Mouse (Mus musculus) forebrain, embryonic 15.5 days (tissue): Measurements from ENCODE around the gene Yipf2. TPM values are rescaled to one million over a fixed set of nuclear protein-coding genes. Genes with fewer than 3 reads are reported as not detected.
A peak's percentile ranks its signal among the peaks of the same experiment; 100 is the strongest.

ENCODE experiments used
- ATAC-seq: fragments of 200-750 bp; cut with Nextera tagmentation; replicated peaks from 2 replicates; pipeline ENCODE4 v1.8.0; 2017; ENCODE audit warnings: mild to moderate bottlenecking, moderate TSS enrichment, moderate library complexity
- H3K27ac ChIP-seq: fragments of 300-500 bp; sonication (generic); replicated peaks from 2 replicates; pipeline ENCODE4 v1.5.1; 2015; ENCODE audit warnings: mild to moderate bottlenecking, inconsistent platforms
- H3K27me3 ChIP-seq: fragments of 300-500 bp; sonication (generic); 2 replicates; pipeline ENCODE4 v1.6.1; 2015; ENCODE audit warnings: inconsistent platforms
- H3K36me3 ChIP-seq: fragments of 300-500 bp; sonication (generic); 2 replicates; pipeline ENCODE4 v1.6.1; 2015; ENCODE audit warnings: mild to moderate bottlenecking, inconsistent platforms
- H3K4me1 ChIP-seq: fragments of 300-500 bp; sonication (generic); 2 replicates; pipeline ENCODE4 v1.6.1; 2015; ENCODE audit warnings: inconsistent platforms
- H3K4me2 ChIP-seq: fragments of 300-500 bp; sonication (generic); replicated peaks from 2 replicates; pipeline ENCODE4 v1.6.1; 2015; ENCODE audit warnings: mild to moderate bottlenecking, inconsistent platforms
- H3K4me3 ChIP-seq: fragments of 300-500 bp; sonication (generic); 2 replicates; pipeline ENCODE4 v1.5.1; 2015; ENCODE audit warnings: mild to moderate bottlenecking, inconsistent platforms
- H3K9ac ChIP-seq: fragments of 300-500 bp; sonication (generic); replicated peaks from 2 replicates; pipeline ENCODE4 v1.6.1; 2015; ENCODE audit warnings: mild to moderate bottlenecking, inconsistent platforms
- H3K9me3 ChIP-seq: fragments of 300-500 bp; sonication (generic); 2 replicates; pipeline ENCODE4 v1.6.1; 2016; ENCODE audit warnings: inconsistent platforms
- WGBS: fragments of 180-500 bp; shearing (Covaris S2); methylation state at CpG from one replicate; pipeline ENCODE4 v1.1.7; 2015; ENCODE audit warnings: mixed read lengths; 5-methylcytosine and 5-hydroxymethylcytosine counted together
- polyA plus RNA-seq: library from polyadenylated mRNA; unstranded; fragments of >200 nt; fragmentation: Nextera tagmentation; extraction: Ambion mirVana; gene quantifications from 2 replicates; pipeline ENCODE4 v1.2.1, GENCODE M21; 2015

The Yipf2 gene
- polyA plus RNA-seq, 1 experiment from 2014 or later, result 23.7 TPM

DNA sequence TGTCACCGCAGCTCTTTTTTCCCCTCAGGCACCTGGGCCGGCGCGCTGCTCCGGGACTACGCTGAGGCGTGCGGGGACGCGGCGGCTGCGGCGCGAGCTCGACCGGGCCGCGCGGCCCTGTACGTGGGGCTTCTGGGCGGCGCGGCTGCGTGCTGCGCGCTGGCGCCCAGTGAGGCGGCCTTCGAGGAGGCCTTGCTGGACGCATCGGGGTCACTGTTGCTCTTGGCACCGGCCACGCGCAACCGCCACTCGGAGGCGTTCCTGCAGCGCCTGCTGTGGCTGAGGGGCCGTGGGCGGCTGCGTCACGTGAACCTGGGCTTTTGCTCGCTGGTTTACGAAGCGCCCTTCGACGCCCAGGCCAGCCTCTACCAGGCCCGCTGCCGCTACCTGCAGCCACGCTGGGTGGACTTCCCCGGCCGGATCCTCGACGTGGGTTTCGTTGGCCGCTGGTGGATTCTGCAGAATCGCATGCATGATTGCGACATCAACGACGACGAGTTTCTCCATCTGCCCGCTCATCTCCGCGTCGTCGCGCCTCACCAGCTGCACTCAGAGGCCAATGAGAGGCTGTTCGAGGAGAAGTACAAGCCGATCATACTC lies 594 bp upstream of the Yipf2 start:
- Histone ChIP-seq H3K4me2 (peak overlapping the region; percentile 87), H3K4me3 (peak overlapping the region; percentile 100), H3K36me3 (peaks cover 38% of the 10 kb centered on the region), H3K27me3 (no peaks in the 10 kb centered on the region), H3K27ac (peak overlapping the region; percentile 92), H3K4me1 (peaks cover 32% of the 10 kb centered on the region), H3K9ac (peak overlapping the region; percentile 89), H3K9me3 (no peaks in the 10 kb centered on the region)
- WGBS, result 1% methylated on average over 54 of the region's 69 CpGs
- ATAC-seq, result peak; percentile 62

DNA sequence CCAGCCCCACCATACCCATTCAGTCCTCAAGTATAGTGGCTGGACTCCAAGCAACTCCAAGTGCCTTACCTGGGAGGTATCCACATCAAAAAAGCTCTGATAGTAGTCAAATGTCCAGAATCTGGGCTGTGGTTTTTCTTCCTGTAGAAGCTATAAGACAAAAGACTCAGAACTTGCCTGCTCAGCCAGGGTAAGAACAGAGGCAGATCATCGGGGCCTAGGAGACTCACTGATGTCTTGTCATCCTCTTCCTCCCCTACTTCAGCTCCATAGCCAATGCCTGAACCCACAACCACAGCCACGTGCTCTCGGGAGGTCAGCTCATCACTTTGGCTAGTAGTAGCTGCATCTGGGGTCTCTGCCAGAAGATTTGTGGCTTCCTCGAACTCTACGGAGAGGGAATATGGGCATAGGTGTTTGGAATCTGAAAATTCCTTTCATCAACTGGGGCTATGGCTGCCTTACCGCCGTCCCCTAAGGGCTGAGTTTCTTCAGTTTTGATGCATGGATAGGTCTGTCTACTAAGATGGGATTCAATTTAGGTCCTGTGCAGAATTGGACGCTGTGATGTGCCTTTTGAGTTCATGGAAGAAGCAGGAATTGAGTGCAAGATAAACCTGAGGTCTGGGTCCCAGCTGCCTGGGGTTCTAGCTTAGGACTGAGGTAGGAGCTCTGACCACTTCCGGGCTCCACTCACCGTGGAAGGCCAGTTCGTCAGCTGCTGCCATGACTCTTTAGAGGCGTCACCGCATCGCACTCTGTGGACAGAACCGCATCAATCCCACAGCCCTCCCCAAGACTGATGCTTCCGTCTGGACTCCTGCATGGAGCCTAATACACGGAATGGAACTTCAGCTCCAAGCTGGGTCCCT lies 561 bp downstream of the Yipf2 start:
- Histone ChIP-seq H3K36me3 (peaks cover 49% of the 10 kb centered on the region), H3K9ac (peak overlapping the region; percentile 61), H3K4me2 (peak overlapping the region; percentile 87), H3K4me3 (peak overlapping the region; percentile 100), H3K27me3 (no peaks in the 10 kb centered on the region), H3K9me3 (no peaks in the 10 kb centered on the region), H3K27ac (peak overlapping the region; percentile 67), H3K4me1 (peaks cover 32% of the 10 kb centered on the region)
- ATAC-seq, result peak; percentile 0; the same call in 1 of the 2 replicates
- 21% methylated on average over 17 of the region's 17 CpGs for WGBS

GRCm38 (mm10) chr9:21591127-21591830 lies 1.3 kb downstream of the Yipf2 start:
- Histone ChIP-seq H3K27me3 (no peaks in the 10 kb centered on the region), H3K4me2 (0 out of 2 replicates have a peak overlapping the region, but pooled peaks have one; percentile 87), H3K9me3 (no peaks in the 10 kb centered on the region), H3K9ac (no peak overlapping the region), H3K4me1 (peaks cover 32% of the 10 kb centered on the region), H3K27ac (no peak overlapping the region), H3K36me3 (peaks cover 54% of the 10 kb centered on the region), H3K4me3 (peak overlapping the region; percentile 100; the same call in 1 of the 2 replicates)
- no peak for ATAC-seq
- WGBS, result 81% methylated on average over 6 of the region's 6 CpGs

DNA sequence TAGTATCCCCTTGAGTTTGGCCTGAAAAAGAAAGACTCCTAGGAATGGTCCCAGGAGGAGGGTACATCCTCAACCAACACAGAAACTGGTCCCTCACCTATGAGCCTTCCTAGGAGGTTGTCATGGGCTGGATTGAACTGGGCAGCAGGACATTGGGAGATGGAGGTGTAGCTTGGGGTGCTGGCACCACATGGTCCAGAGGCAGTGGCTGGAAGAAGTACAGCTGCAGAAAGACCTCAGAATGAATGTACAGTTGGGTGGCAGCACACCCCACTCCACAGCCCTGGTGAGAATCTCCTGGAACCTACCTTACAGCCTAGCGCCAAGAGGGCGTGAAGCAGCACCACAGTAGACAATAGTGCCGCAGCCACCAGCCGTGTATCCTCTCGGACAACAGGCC lies 3.1 kb downstream of the Yipf2 start:
- no peaks in the 10 kb centered on the region for H3K9me3 ChIP-seq
- peaks cover 57% of the 10 kb centered on the region for H3K36me3 ChIP-seq
- H3K4me2 ChIP-seq, result no peak overlapping the region
- no peak for ATAC-seq
- H3K4me3 ChIP-seq, result no peak overlapping the region
- no peaks in the 10 kb centered on the region for H3K27me3 ChIP-seq
- H3K27ac ChIP-seq, result no peak overlapping the region
- peaks cover 23% of the 10 kb centered on the region for H3K4me1 ChIP-seq
- no peak overlapping the region for H3K9ac ChIP-seq
- WGBS, result 82% methylated on average over 5 of the region's 5 CpGs

GRCm38 (mm10) chr9:21588350-21588749 lies 4.3 kb downstream of the Yipf2 start:
- Histone ChIP-seq H3K4me2 (no peak overlapping the region), H3K36me3 (peaks cover 68% of the 10 kb centered on the region), H3K9ac (no peak overlapping the region), H3K27me3 (no peaks in the 10 kb centered on the region), H3K9me3 (no peaks in the 10 kb centered on the region), H3K27ac (no peak overlapping the region), H3K4me3 (no peak overlapping the region), H3K4me1 (peaks cover 12% of the 10 kb centered on the region)
- ATAC-seq, result no peak
- WGBS, result 90% methylated on average over 8 of the region's 8 CpGs

GRCm38 (mm10) chr9:21587678-21588349 lies 4.8 kb downstream of the Yipf2 start:
- H3K9me3 ChIP-seq, result no peaks in the 10 kb centered on the region
- H3K4me2 ChIP-seq, result no peak overlapping the region
- no peak overlapping the region for H3K9ac ChIP-seq
- no peak overlapping the region for H3K27ac ChIP-seq
- no peak for ATAC-seq
- H3K4me1 ChIP-seq, result peaks cover 10% of the 10 kb centered on the region
- H3K4me3 ChIP-seq, result no peak overlapping the region
- H3K27me3 ChIP-seq, result no peaks in the 10 kb centered on the region
- H3K36me3 ChIP-seq, result peaks cover 74% of the 10 kb centered on the region
- 87% methylated on average over 23 of the region's 23 CpGs for WGBS

DNA sequence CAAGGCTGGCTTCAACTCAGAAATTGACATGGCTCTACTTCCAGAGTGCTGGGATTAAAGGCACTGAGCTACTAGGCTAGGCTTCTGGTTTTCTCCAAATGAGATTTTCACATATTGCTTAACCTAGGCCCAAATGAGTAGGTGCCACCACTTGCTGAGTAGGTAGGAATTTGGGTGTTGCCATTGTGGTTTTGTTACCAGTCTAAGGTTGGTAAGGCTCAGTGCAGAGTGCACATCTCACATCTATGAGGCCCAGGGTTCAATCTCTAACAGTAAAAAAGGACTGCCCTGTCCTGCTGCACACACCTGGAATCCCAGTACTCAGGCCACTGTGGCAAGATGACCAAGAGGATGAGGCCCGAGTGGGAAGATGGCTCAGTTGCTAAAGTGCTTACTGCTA lies 7.2 kb downstream of the Yipf2 start:
- H3K27ac ChIP-seq, result no peak overlapping the region
- no peak overlapping the region for H3K4me2 ChIP-seq
- H3K9ac ChIP-seq, result no peak overlapping the region
- 93% methylated on average over 1 of the region's 1 CpGs for WGBS
- no peak for ATAC-seq
- H3K9me3 ChIP-seq, result no peaks in the 10 kb centered on the region
- no peaks in the 10 kb centered on the region for H3K4me1 ChIP-seq
- H3K4me3 ChIP-seq, result no peak overlapping the region
- H3K27me3 ChIP-seq, result no peaks in the 10 kb centered on the region
- H3K36me3 ChIP-seq, result peaks cover 93% of the 10 kb centered on the region

DNA sequence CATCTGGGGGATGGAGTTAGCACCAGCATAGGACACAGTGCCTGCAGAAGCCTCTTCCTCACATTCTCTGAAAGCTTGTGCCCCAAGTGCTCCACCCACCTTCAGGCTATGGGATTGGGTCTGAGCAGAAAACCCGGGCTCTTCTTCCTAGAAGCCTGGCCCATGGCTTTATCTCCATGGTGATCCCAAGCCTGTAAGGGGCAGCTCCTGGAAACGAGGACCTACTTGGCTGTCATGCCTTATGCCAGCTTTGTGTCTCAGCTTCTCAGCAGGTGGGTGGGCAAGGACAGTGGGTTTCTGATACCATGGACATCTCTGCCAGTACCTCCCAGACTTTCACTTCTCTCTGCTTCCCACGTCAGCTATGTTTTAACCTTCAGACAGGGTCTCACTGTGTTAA lies 14.4 kb downstream of the Yipf2 start:
- H3K27me3 ChIP-seq, result no peaks in the 10 kb centered on the region
- no peaks in the 10 kb centered on the region for H3K4me1 ChIP-seq
- H3K36me3 ChIP-seq, result peaks cover 78% of the 10 kb centered on the region
- no peak overlapping the region for H3K4me3 ChIP-seq
- H3K27ac ChIP-seq, result no peak overlapping the region
- ATAC-seq, result no peak
- no peak overlapping the region for H3K9ac ChIP-seq
- WGBS, result 71% methylated on average over 3 of the region's 3 CpGs
- no peaks in the 10 kb centered on the region for H3K9me3 ChIP-seq
- H3K4me2 ChIP-seq, result no peak overlapping the region

GRCm38 (mm10) chr9:21576286-21576685 lies 16.3 kb downstream of the Yipf2 start:
- Histone ChIP-seq H3K9me3 (no peaks in the 10 kb centered on the region), H3K4me2 (no peak overlapping the region), H3K27ac (no peak overlapping the region), H3K27me3 (no peaks in the 10 kb centered on the region), H3K4me3 (no peak overlapping the region), H3K9ac (no peak overlapping the region), H3K36me3 (peaks cover 78% of the 10 kb centered on the region), H3K4me1 (no peaks in the 10 kb centered on the region)
- 86% methylated on average over 1 of the region's 1 CpGs for WGBS
- ATAC-seq, result no peak

DNA sequence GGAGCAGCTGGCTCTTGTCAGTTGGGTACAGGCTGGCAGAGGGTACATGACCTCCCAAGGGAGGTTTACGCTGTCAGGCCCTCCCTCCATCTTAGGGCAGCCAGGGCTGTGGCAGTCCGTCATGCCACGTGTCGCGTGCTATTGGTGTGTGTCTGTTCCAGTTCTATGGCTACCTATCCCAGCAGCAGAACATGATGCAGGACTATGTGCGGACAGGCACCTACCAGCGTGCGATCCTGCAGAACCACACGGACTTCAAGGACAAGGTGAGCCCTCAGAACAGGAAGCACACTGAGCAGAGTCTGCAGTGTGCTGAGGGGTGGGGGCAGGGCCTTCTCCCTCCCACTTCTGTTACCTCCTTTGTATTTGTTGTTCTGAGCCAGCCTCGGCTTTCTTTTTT lies 17.4 kb downstream of the Yipf2 start:
- Histone ChIP-seq H3K4me3 (no peak overlapping the region), H3K27me3 (no peaks in the 10 kb centered on the region), H3K9me3 (no peaks in the 10 kb centered on the region), H3K4me1 (no peaks in the 10 kb centered on the region), H3K4me2 (no peak overlapping the region), H3K36me3 (peaks cover 82% of the 10 kb centered on the region), H3K27ac (no peak overlapping the region), H3K9ac (no peak overlapping the region)
- 94% methylated on average over 10 of the region's 10 CpGs for WGBS
- ATAC-seq, result no peak

DNA sequence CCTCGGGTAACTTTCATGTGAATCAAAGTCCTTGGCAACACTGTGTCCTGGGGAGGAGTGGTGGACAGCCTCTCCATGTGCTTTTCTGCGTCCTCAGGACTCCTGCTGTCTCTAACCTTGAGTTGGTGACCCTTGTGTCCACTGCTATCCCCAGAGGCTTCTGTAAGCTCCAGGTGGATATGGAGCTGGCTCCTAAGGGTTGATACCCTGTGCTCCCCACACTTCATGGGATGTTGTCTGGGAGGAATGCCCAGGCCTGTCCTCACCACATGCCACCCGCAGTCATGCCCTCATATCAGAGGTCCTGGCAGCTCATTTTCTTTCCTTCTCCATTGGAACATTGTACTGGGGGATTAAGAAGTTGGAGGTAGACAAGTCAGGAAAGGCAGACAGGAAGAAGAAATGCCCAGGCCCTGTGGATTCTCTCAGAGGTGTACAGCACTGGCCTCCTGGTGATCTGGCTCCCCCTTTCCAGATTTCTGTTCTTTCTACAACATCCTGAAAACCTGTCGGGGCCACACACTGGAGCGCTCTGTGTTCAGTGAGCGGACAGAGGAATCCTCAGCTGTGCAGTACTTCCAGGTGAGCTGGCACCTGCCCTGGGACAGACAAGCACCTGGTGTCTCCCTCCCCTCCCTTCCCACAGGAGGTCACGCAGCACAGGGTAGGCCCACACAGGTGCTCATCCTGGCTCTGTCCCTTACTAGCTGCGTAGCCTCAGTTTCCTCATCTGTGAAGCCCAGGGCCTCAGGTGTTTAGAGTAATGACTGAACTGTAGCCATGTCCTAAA lies 18.4 kb downstream of the Yipf2 start:
- Histone ChIP-seq H3K9ac (no peak overlapping the region), H3K36me3 (peaks cover 80% of the 10 kb centered on the region), H3K27me3 (no peaks in the 10 kb centered on the region), H3K4me2 (no peak overlapping the region), H3K27ac (no peak overlapping the region), H3K9me3 (no peaks in the 10 kb centered on the region), H3K4me3 (no peak overlapping the region), H3K4me1 (no peaks in the 10 kb centered on the region)
- no peak for ATAC-seq
- WGBS, result 93% methylated on average over 8 of the region's 8 CpGs
